Mouse (Mus musculus) cerebellum, adult 9-10 months (tissue): ENCODE data around the gene Map3k21.

ENCODE experiments used
- DNase-seq: peaks from one replicate; pipeline ENCODE4 v3.0.0; 2022

The Map3k21 gene

DNA sequence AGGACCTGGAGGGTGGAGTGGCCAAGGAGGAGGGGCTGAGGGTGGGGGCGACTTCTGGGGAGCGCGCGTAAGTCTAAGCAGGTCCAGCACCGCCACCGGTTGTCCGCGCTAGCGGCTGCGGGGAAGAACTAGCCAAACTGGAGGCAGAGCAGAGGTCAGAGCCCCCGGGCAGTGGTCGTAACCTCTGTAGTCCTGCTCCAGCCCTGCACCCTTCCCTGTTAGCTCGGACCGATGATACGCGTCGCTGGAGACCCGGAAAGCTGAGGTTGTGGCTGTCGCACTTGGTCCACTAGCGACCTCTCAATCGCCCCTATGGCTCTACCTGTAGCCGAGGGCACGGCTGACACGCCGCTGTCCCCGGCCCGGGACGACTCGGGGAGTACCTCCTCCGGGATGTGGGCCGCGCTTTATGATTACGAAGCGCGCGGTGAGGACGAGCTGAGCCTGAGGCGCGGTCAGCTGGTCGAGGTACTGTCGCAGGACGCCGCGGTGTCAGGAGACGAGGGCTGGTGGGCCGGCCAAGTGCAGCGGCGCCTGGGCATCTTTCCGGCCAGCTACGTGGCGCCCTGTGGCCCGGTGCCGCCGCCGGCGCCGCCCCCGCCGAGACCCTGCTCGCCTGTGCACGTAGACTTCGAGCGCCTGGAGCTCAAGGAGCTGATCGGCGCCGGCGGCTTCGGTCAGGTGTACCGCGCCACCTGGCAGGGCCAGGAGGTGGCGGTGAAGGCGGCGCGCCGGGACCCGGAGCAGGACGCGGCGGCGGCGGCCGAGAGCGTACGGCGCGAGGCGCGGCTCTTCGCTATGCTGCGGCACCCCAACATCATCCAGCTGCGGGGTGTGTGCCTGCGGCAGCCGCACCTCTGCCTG lies at the start of gene Map3k21:
TSS of gene Map3k21 (plus strand) at position 86 of the 864 bp plus-strand sequence.
- DNase-seq: no peak

DNA sequence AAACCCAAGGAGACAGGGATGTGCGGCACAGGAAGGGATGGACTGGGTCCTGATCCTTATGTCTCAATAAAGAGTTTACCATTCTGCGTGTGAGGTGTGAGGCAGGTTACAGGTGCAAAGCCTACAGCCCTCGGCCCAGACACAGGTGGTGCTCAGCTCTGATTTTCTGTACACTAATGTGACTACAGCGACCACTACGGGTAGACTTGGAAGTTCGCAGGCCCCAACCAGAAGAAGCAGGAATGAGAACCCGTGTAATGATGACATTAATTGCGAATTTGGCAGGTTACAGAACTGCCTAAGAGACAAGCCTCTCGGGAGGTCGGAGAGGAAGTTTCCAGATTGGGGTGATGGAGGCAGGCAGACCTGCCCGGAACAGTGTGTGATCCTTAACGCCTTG lies 44.1 kb upstream of the Map3k21 start:
- no peak for DNase-seq

DNA sequence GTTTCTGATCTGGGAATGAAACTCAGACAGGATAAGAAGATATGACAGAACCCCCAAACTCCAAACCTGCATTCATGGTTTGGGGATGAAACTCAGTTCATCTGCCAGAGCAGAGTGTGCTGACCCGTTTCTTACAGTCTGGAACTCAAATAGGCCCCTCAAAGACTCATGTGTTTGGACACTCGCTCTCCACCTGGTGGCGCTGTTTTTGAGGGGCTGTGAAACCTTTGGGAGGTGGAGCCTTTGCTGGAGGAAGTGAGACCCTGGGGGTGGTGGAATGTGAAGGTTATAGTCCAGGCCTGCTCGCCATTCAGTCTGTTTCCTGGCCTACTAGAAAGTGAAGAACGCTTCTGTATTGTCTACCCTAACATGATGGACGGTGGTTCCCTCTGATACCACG lies 41.7 kb upstream of the Map3k21 start:
- DNase-seq: no peak

GRCm38 (mm10) chr8:125869739-125870138 lies 40.5 kb upstream of the Map3k21 start:
- no peak for DNase-seq

DNA sequence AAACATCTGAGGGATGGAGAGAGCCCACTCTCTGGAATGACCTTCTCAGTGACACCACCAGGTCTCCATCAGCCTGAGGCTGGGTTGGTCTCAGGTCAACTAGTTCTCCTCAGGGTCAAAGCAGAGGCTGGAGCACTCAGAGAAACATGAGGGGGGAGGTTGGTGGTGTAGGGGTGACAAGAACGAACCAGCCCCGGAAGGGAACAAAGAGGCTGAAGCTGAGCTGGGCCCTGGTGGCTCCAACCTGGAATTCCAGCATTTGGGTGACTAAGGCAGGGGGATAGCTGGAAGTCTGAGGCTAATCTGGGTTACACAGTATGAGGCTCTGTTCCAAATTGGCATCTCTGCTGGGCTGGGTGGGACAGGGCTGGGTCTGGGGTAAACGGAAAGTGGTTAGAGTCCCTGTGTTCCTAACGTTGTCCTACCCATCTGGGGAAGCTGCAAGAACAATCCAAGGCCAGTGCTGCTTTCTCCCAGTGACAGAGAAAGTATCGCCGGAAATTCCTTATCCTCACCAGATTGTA lies 40.0 kb upstream of the Map3k21 start:
- DNase-seq: no peak

- DNase-seq: peak; percentile 58
These were observed 39.4 kb upstream of the Map3k21 start for GRCm38 (mm10) chr8:125870821-125871321.

DNA sequence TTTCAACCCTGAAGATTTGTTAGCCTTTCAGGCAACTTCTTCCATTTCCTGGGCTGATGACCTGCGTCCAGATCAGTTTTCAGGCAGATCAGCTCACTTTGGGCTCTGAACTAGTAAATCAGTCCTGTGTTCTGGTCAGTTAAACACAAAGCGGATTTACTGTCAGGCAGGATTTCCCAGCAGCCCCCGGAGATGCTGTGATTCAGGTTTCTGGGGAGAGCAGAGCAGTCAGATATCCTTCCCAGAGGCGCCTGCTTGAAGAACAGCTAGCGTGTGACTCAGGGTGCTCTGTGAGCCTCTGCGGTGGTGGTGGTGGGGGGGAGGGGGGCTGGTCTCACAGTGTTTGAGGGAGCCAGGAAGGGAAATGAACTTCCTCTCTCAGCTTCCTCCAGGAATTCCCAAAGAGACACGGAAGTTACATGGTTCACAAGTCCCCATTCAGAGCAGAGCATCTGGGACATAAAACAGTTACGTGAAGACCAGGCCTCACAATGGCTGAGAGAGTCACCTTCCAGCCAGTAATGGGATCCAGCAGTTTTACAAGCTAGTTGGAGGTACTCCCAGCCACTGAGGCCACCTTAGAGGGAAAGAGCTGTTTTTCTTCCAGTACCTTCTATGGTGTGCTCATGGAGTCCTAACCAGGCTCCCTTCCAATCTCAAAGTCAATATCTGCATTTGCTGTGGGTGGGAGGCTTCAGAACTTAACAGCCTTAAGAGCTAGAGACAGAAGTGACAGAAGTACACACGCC lies 37.6 kb upstream of the Map3k21 start:
- no peak for DNase-seq

- DNase-seq: no peak
These were observed 37.1 kb upstream of the Map3k21 start for GRCm38 (mm10) chr8:125873250-125873534.

DNA sequence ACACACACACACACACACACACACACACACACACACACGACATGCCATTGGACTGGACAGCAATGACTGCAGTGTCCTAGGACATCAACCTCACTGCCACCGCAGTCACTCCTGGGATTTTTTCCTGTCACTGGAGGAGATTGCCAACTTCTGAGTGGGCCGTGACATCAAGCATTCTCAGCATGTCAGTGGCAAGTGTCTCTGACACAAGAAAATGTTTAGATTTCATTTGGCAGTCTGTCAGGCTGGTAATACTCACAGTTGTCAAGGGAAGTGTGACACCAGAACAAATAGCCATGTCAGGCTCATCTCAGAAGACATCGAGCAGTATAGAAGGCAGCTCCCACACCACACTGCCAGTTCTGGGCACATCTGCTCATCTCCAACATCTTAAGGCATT lies 29.8 kb upstream of the Map3k21 start:
- no peak for DNase-seq

GRCm38 (mm10) chr8:125887549-125887948 lies 22.7 kb upstream of the Map3k21 start:
- DNase-seq: no peak

GRCm38 (mm10) chr8:125889920-125890319 lies 20.3 kb upstream of the Map3k21 start:
- no peak for DNase-seq

DNA sequence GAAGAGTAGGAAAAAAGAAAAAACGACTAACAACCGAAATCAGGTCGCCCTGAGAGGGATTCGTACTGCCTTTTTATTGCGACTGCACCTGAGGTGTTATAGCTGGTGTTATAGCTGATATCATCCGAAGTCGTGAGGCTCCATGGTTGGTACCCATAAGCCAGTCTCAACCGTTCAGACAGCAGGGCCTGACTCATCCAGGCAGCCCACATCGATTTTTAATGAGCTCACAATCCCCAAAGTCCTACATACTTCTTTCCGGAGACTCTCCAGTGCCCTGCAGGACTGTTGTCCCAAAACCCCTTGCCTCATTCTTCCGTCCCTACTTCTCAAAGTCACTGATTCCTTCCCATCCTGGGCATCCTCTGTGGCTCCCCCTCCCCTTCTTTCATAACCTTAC lies 12.9 kb upstream of the Map3k21 start:
- no peak for DNase-seq

GRCm38 (mm10) chr8:125897868-125898788 lies 12.1 kb upstream of the Map3k21 start, which contains the start of gene Pcnx2:
Gene Pcnx2, minus strand, starts transcription at chr8:125898317.
- peak; percentile 91 for DNase-seq

GRCm38 (mm10) chr8:125898899-125899298 lies 11.4 kb upstream of the Map3k21 start:
- DNase-seq: peak; percentile 78

- no peak for DNase-seq
These were observed 9.1 kb upstream of the Map3k21 start for GRCm38 (mm10) chr8:125901167-125901566.

DNA sequence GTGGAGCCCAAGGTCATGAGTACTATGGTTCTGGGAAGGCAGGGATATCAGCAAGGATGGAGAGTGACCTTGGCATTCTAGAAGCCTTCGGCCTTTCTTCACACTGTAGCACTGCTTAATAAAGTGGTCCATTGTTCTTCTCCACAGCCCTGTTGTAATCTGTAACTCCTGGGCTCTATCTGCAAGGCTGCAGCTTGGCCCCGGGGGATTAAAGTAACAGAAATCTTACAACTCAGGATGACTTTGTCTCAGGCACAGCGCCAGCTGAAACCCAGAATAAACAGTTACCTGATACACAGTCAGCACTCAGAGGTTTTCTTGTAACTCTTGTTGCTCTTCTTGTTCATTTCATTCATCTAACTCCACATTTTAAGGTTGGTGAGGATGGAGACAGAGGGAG lies 7.7 kb upstream of the Map3k21 start:
- no peak for DNase-seq

- no peak for DNase-seq
These were observed 4.9 kb upstream of the Map3k21 start for GRCm38 (mm10) chr8:125905341-125905740.

- DNase-seq: no peak
These were observed 2.9 kb upstream of the Map3k21 start for GRCm38 (mm10) chr8:125907311-125907710.

- DNase-seq: no peak
These were observed 437 bp upstream of the Map3k21 start for GRCm38 (mm10) chr8:125909661-125910364.

- DNase-seq: no peak
These were observed 955 bp downstream of the Map3k21 start for GRCm38 (mm10) chr8:125911229-125911580.

DNA sequence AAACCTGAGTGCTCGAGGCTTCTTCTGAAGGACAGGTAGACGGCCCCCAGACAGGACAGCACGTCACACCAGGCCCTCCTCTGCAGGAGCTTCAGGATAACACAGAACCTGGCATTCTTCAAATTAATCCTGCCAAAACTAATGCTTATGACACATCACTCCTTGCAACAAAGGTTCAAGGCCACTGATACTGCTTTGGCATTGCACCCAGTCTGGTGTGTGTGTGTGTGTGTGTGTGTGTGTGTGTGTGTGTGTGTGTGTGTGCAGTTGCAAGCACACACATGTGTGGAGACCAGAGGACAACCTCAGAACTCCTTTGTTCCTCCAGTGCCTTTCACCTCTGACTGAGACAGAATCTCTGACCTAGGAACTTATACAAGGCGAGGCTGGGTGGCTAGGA lies 3.0 kb downstream of the Map3k21 start:
- DNase-seq: no peak

GRCm38 (mm10) chr8:125914386-125914785 lies 4.1 kb downstream of the Map3k21 start:
- no peak for DNase-seq
